In genomic region chr6:25444092-25444491, GRCm38 (mm10) we compare ENCODE assay signal across 23 mouse cellular contexts.
DNase-seq lines count a peak whose midpoint lies in the region; ATAC-seq lines count a peak whose summit lies in the region.
"Had no signal": no experiment of that assay in that cellular context is flagged by ENCODE, and none has a peak within 500 bp of the region (broad histone marks: within the 10 kb centered on the region; RNA-seq: fewer than 3 reads in every experiment).

No protein-coding gene starts in this region.

- WGBS in forebrain, embryonic 15.5 days: 66% methylated on average over 3 of the region's 3 CpGs
- 78% methylated on average over 3 of the region's 3 CpGs for WGBS in forebrain, embryonic 10.5 days
- 69% methylated on average over 3 of the region's 3 CpGs for WGBS in midbrain, embryonic 15.5 days
- 73% methylated on average over 3 of the region's 3 CpGs for WGBS in midbrain, embryonic 11.5 days

- H3K4me3 ChIP-seq in forebrain, embryonic 15.5 days: no peak overlapping the region
- no peak overlapping the region for H3K4me3 ChIP-seq in forebrain, embryonic 10.5 days
- no peak overlapping the region for H3K4me3 ChIP-seq in midbrain, embryonic 15.5 days
- H3K4me3 ChIP-seq in midbrain, embryonic 11.5 days (ENCODE audit: low read depth, low read length): no peak overlapping the region
- H3K4me3 ChIP-seq: embryonic facial prominence, embryonic 12.5 days; embryonic facial prominence, embryonic 15.5 days; forebrain, embryonic 12.5 days; gastrocnemius, adult 2 months; hindbrain, embryonic 12.5 days; hindbrain, embryonic 15.5 days had no signal

- DNase-seq in forebrain, embryonic 10.5 days (ENCODE audit: extremely low spot score, low spot score): no peak
- DNase-seq in midbrain, embryonic 11.5 days (ENCODE audit: low spot score, missing footprints): no peak
- peak; percentile 41 for DNase-seq in retina, embryonic 14.5 days (ENCODE audit: low spot score)
- DNase-seq in kidney, adult 18-20 months: no peak
- DNase-seq: adrenal gland, adult 8-10 months; adrenal gland, postnatal 36 days; cerebellum, adult 11 months; cerebellum, adult 2 months; cerebellum, adult 9-11 months; cerebellum, postnatal 25 days; gastrocnemius, adult 2 months; gastrocnemius, postnatal 14 days; heart, adult 11 months had no signal

- no peak for ATAC-seq in forebrain, embryonic 15.5 days (replicated peaks)
- peak; percentile 75; the same call in 1 of the 2 replicates for ATAC-seq in midbrain, embryonic 15.5 days (replicated peaks)
- ATAC-seq in midbrain, embryonic 11.5 days (ENCODE audit: low FRiP score): no peak
- ATAC-seq: activated CD4-positive, CD25-positive, alpha-beta regulatory T cell, adult 4 months; CD4-positive, CD25-positive, alpha-beta regulatory T cell, adult 4 months had no signal

- no peak overlapping the region for H3K9ac ChIP-seq in forebrain, embryonic 15.5 days (replicated peaks)
- H3K9ac ChIP-seq in midbrain, embryonic 15.5 days: no peak overlapping the region
- H3K9ac ChIP-seq in midbrain, embryonic 11.5 days (ENCODE audit: low read length): no peak overlapping the region
- H3K9ac ChIP-seq: embryonic facial prominence, embryonic 12.5 days; embryonic facial prominence, embryonic 15.5 days; forebrain, embryonic 12.5 days; hindbrain, embryonic 12.5 days; hindbrain, embryonic 15.5 days had no signal

- no peaks in the 10 kb centered on the region for H3K36me3 ChIP-seq in forebrain, embryonic 15.5 days
- no peaks in the 10 kb centered on the region for H3K36me3 ChIP-seq in forebrain, embryonic 10.5 days (replicated peaks)
- no peaks in the 10 kb centered on the region for H3K36me3 ChIP-seq in midbrain, embryonic 15.5 days (replicated peaks)
- H3K36me3 ChIP-seq in midbrain, embryonic 11.5 days (ENCODE audit: control insufficient read depth, insufficient read depth, low read length): no peaks in the 10 kb centered on the region
- H3K36me3 ChIP-seq: embryonic facial prominence, embryonic 12.5 days; embryonic facial prominence, embryonic 15.5 days; forebrain, embryonic 12.5 days; hindbrain, embryonic 12.5 days; hindbrain, embryonic 15.5 days had no signal

- H3K27me3 ChIP-seq in forebrain, embryonic 15.5 days: no peaks in the 10 kb centered on the region
- no peaks in the 10 kb centered on the region for H3K27me3 ChIP-seq in forebrain, embryonic 10.5 days (ENCODE audit: poor library complexity, severe bottlenecking)
- H3K27me3 ChIP-seq in midbrain, embryonic 15.5 days (replicated peaks): no peaks in the 10 kb centered on the region
- H3K27me3 ChIP-seq in midbrain, embryonic 11.5 days (ENCODE audit: control insufficient read depth, insufficient read depth, low read length): no peaks in the 10 kb centered on the region
- H3K27me3 ChIP-seq: embryonic facial prominence, embryonic 12.5 days; embryonic facial prominence, embryonic 15.5 days; forebrain, embryonic 12.5 days; hindbrain, embryonic 12.5 days; hindbrain, embryonic 15.5 days had no signal

- peak overlapping the region; percentile 25; the same call in 1 of the 2 replicates for H3K27ac ChIP-seq in forebrain, embryonic 15.5 days (replicated peaks)
- H3K27ac ChIP-seq in forebrain, embryonic 10.5 days: no peak overlapping the region
- H3K27ac ChIP-seq in midbrain, embryonic 15.5 days: no peak overlapping the region
- H3K27ac ChIP-seq in midbrain, embryonic 11.5 days (ENCODE audit: low read depth, low read length): no peak overlapping the region
- H3K27ac ChIP-seq: embryonic facial prominence, embryonic 12.5 days; embryonic facial prominence, embryonic 15.5 days; forebrain, embryonic 12.5 days; gastrocnemius, adult 2 months; hindbrain, embryonic 12.5 days; hindbrain, embryonic 15.5 days had no signal

- H3K4me1 ChIP-seq in forebrain, embryonic 15.5 days: 0 out of 2 replicates have a peak, but pooled peaks cover 4% of the 10 kb centered on the region
- H3K4me1 ChIP-seq in forebrain, embryonic 10.5 days: no peaks in the 10 kb centered on the region
- no peaks in the 10 kb centered on the region for H3K4me1 ChIP-seq in midbrain, embryonic 15.5 days
- H3K4me1 ChIP-seq in midbrain, embryonic 11.5 days (ENCODE audit: control insufficient read depth, insufficient read depth, low read length): no peaks in the 10 kb centered on the region
- H3K4me1 ChIP-seq: embryonic facial prominence, embryonic 12.5 days; embryonic facial prominence, embryonic 15.5 days; forebrain, embryonic 12.5 days; hindbrain, embryonic 12.5 days; hindbrain, embryonic 15.5 days had no signal

- H3K9me3 ChIP-seq in forebrain, embryonic 15.5 days: no peaks in the 10 kb centered on the region
- no peaks in the 10 kb centered on the region for H3K9me3 ChIP-seq in forebrain, embryonic 10.5 days
- H3K9me3 ChIP-seq in midbrain, embryonic 15.5 days: no peaks in the 10 kb centered on the region
- no peaks in the 10 kb centered on the region for H3K9me3 ChIP-seq in midbrain, embryonic 11.5 days (ENCODE audit: control insufficient read depth, low read length)
- H3K9me3 ChIP-seq: embryonic facial prominence, embryonic 12.5 days; embryonic facial prominence, embryonic 15.5 days; forebrain, embryonic 12.5 days; hindbrain, embryonic 12.5 days; hindbrain, embryonic 15.5 days had no signal

- H3K4me2 ChIP-seq in forebrain, embryonic 15.5 days (replicated peaks): no peak overlapping the region
- no peak overlapping the region for H3K4me2 ChIP-seq in midbrain, embryonic 15.5 days
- H3K4me2 ChIP-seq in midbrain, embryonic 11.5 days: no peak overlapping the region
- H3K4me2 ChIP-seq: embryonic facial prominence, embryonic 12.5 days; embryonic facial prominence, embryonic 15.5 days; forebrain, embryonic 12.5 days; heart, embryonic 11.5 days; hindbrain, embryonic 12.5 days; hindbrain, embryonic 15.5 days had no signal
